Mouse (Mus musculus) heart, postnatal 0 days (tissue): ENCODE results near the gene Gm21788. TPM values are rescaled to one million over a fixed set of nuclear protein-coding genes. Genes with fewer than 3 reads are reported as not detected.
"Not testable (repeated sequence)": the region's sequence is repeated elsewhere in the genome, so short reads cannot be mapped to it uniquely, and the experiment has no call there.

Experiments
- ATAC-seq: fragments of 200-750 bp; cut with Nextera tagmentation; 2 replicates; pipeline ENCODE4 v1.8.0; 2017; ENCODE audit warnings: low read depth, moderate number of reproducible peaks, moderate library complexity; ENCODE audit not compliant: insufficient read depth
- DNase-seq: peaks from one replicate; pipeline ENCODE4 v3.0.0-alpha.2; 2016; ENCODE audit warnings: low spot score
- H3K27ac ChIP-seq: fragments of 300-500 bp; sonication (generic); 2 replicates; pipeline ENCODE4 v1.5.1; 2014; ENCODE audit warnings: low read depth, mild to moderate bottlenecking
- H3K27me3 ChIP-seq: fragments of 300-500 bp; sonication (generic); 2 replicates; pipeline ENCODE4 v1.6.1; 2014; ENCODE audit warnings: low read length, mixed read lengths; ENCODE audit not compliant: control insufficient read depth, insufficient read depth
- H3K36me3 ChIP-seq: fragments of 300-500 bp; sonication (generic); replicated peaks from 2 replicates; pipeline ENCODE4 v1.6.1; 2014; ENCODE audit warnings: low read length, mixed read lengths; ENCODE audit not compliant: control insufficient read depth, insufficient read depth
- H3K4me1 ChIP-seq: fragments of 300-500 bp; sonication (generic); 2 replicates; pipeline ENCODE4 v1.6.1; 2014; ENCODE audit warnings: antibody characterized with exemption; ENCODE audit not compliant: control insufficient read depth, insufficient read depth
- H3K4me2 ChIP-seq: fragments of 300-500 bp; sonication (generic); 2 replicates; pipeline ENCODE4 v1.6.1; 2014; ENCODE audit warnings: low read depth, mild to moderate bottlenecking, low read length, moderate library complexity
- H3K4me3 ChIP-seq: fragments of 300-500 bp; sonication (generic); 2 replicates; pipeline ENCODE4 v1.5.1; 2014; ENCODE audit warnings: low read depth, low read length
- H3K9ac ChIP-seq: fragments of 300-500 bp; sonication (generic); replicated peaks from 2 replicates; pipeline ENCODE4 v1.6.1; 2014; ENCODE audit warnings: low read depth, low read length, mixed read lengths
- H3K9me3 ChIP-seq: fragments of 300-500 bp; sonication (generic); replicated peaks from 2 replicates; pipeline ENCODE4 v1.6.1; 2016; ENCODE audit warnings: low read length; ENCODE audit not compliant: control insufficient read depth
- WGBS: fragments of 180-500 bp; shearing (Covaris S2); extraction: QIAGEN DNeasy Blood & Tissue Kit; methylation state at CpG from one replicate; pipeline ENCODE4 v1.1.7; 2014; 5-methylcytosine and 5-hydroxymethylcytosine counted together
- polyA plus RNA-seq: library from polyadenylated mRNA; unstranded; fragments of >200 nt; fragmentation: Nextera tagmentation; extraction: Ambion mirVana; gene quantifications from 2 replicates; pipeline ENCODE4 v1.2.1, GENCODE M21; 2015
- total RNA-seq: library from RNA; depleted of rRNA; stranded (reverse); fragments of >200 nt; gene quantifications from 2 replicates; pipeline ENCODE4 v1.2.3, GENCODE M21; 2014; ENCODE audit warnings: low replicate concordance; rRNA removed

The Gm21788 gene
- total RNA-seq (not detected in 2 replicates), polyA plus RNA-seq (not detected in 2 replicates)

DNA sequence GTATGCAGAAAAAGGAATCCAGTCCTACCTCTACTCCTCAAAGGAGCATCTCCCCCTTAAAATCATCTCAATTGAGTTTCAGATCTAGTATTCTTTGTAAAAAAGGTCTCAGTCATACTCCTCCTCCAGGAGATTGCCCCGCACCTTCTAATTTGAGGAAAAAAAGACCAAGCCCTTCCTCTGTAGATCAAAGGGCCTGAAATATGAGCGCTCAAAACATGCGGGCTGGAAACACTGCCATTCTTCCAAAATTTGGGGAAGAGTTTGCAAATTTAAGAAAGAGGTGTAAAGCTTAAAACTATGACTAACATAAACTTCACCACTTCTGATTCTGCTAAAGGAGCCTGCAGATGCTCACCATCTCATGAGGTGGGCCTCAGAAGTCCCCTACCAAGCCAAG, at the start of gene Gm21788:
Gm21788 (plus strand) TSS at position 301 of the 400 bp plus-strand sequence.
- ATAC-seq, H3K9ac ChIP-seq: not testable (repeated sequence)
- WGBS: no CpG with 5 or more reads among the region's 3 CpGs

More for the DNA sequence above, at the start of gene Gm21788:
- not testable (repeated sequence) for H3K27ac ChIP-seq, DNase-seq, H3K4me2 ChIP-seq, H3K4me1 ChIP-seq, H3K27me3 ChIP-seq, H3K36me3 ChIP-seq, H3K9me3 ChIP-seq, H3K4me3 ChIP-seq

Other genes with a start within 250 kb of the Gm21788 start
- not detected in 2 replicates for gene Gm21244, start 235.7 kb upstream of the Gm21788 start, total RNA-seq
- not detected in 2 replicates for gene Gm21244, start 235.7 kb upstream of the Gm21788 start, polyA plus RNA-seq
- not detected in 2 replicates for gene Gm28998, start 151.2 kb upstream of the Gm21788 start, total RNA-seq
- not detected in 2 replicates for gene Gm28998, start 151.2 kb upstream of the Gm21788 start, polyA plus RNA-seq
- gene Gm20826, start 233.5 kb downstream of the Gm21788 start, total RNA-seq: not detected in 2 replicates
- 0.03 TPM in 1 of 2 replicates, not detected in the other for gene Gm20826, start 233.5 kb downstream of the Gm21788 start, polyA plus RNA-seq